Mouse (Mus musculus) intestine, embryonic 16.5 days (tissue): Measurements from ENCODE around the gene Med8. TPM values are rescaled to one million over a fixed set of nuclear protein-coding genes. Genes with fewer than 3 reads are reported as not detected.

Experiments used
- ATAC-seq: fragments of 200-750 bp; cut with Nextera tagmentation; 2 replicates; pipeline ENCODE4 v1.8.0; 2017; ENCODE audit warnings: moderate TSS enrichment, moderate library complexity
- H3K27ac ChIP-seq: fragments of 300-500 bp; sonication (generic); 2 replicates; pipeline ENCODE4 v1.5.1; 2014; ENCODE audit warnings: mild to moderate bottlenecking, low read length
- H3K27me3 ChIP-seq: fragments of 300-500 bp; sonication (generic); replicated peaks from 2 replicates; pipeline ENCODE4 v1.6.1; 2014; ENCODE audit warnings: low read length, control low read depth, mixed read lengths; ENCODE audit not compliant: control insufficient read depth, insufficient read depth
- H3K36me3 ChIP-seq: fragments of 300-500 bp; sonication (generic); 2 replicates; pipeline ENCODE4 v1.6.1; 2014; ENCODE audit warnings: low read length, control low read depth; ENCODE audit not compliant: control insufficient read depth, insufficient read depth
- H3K4me1 ChIP-seq: fragments of 300-500 bp; sonication (generic); 2 replicates; pipeline ENCODE4 v1.6.1; 2014; ENCODE audit warnings: low read length, control low read depth, mixed read lengths; ENCODE audit not compliant: control insufficient read depth, insufficient read depth
- H3K4me2 ChIP-seq: fragments of 300-500 bp; sonication (generic); 2 replicates; pipeline ENCODE4 v1.6.1; 2014; ENCODE audit warnings: low read depth, low read length, control low read depth
- H3K4me3 ChIP-seq: fragments of 300-500 bp; sonication (generic); 2 replicates; pipeline ENCODE4 v1.5.1; 2014; ENCODE audit warnings: mild to moderate bottlenecking, low read length
- H3K9ac ChIP-seq: fragments of 300-500 bp; sonication (generic); 2 replicates; pipeline ENCODE4 v1.6.1; 2014; ENCODE audit warnings: low read depth, low read length
- H3K9me3 ChIP-seq: fragments of 300-500 bp; sonication (generic); 2 replicates; pipeline ENCODE4 v1.6.1; 2016; ENCODE audit warnings: low read length, control low read depth; ENCODE audit not compliant: control insufficient read depth
- WGBS: fragments of 180-500 bp; shearing (Covaris S2); extraction: QIAGEN DNeasy Blood & Tissue Kit; methylation state at CpG from one replicate; pipeline ENCODE4 v1.1.7; 2014; 5-methylcytosine and 5-hydroxymethylcytosine counted together
- polyA plus RNA-seq: library from polyadenylated mRNA; unstranded; fragments of >200 nt; fragmentation: Nextera tagmentation; extraction: Ambion mirVana; gene quantifications from 2 replicates; pipeline ENCODE4 v1.2.1, GENCODE M21; 2015

The Med8 gene
- polyA plus RNA-seq, 1 experiment from 2014 or later: 107 TPM

GRCm38 (mm10) chr4:118427415-118427767 lies 18.3 kb downstream of the Med8 start:
- peak; percentile 29; the same call in 1 of the 2 replicates for ATAC-seq
- peaks cover 26% of the 10 kb centered on the region for H3K4me1 ChIP-seq
- 1% methylated on average over 5 of the region's 5 CpGs for WGBS

GRCm38 (mm10) chr4:118427768-118428451 lies 18.8 kb downstream of the Med8 start, which contains the start of gene Elovl1:
Gene Elovl1 (plus strand): TSS chr4:118428093.
- ATAC-seq: peak; percentile 96
- under 1% methylated on average over 16 of the region's 31 CpGs for whole genome bisulfite sequencing
- Histone ChIP-seq H3K4me2 (peak within 1 kb of the TSS; percentile 83), H3K9me3 (no peaks in the 10 kb centered on the region), H3K9ac (peak within 1 kb of the TSS; percentile 92), H3K36me3 (peaks cover 15% of the 10 kb centered on the region), H3K27me3 (no peaks in the 10 kb centered on the region), H3K27ac (peak within 1 kb of the TSS; percentile 89), H3K4me3 (peak within 1 kb of the TSS; percentile 72), H3K4me1 (peaks cover 26% of the 10 kb centered on the region)

More at GRCm38 (mm10) chr4:118427415-118427767, 18.3 kb downstream of the Med8 start:
- Histone ChIP-seq H3K27me3 (no peaks in the 10 kb centered on the region), H3K9me3 (no peaks in the 10 kb centered on the region), H3K4me2 (peak overlapping the region; percentile 71), H3K9ac (peak overlapping the region; percentile 77), H3K27ac (peak overlapping the region; percentile 81), H3K4me3 (peak overlapping the region; percentile 72), H3K36me3 (peaks cover 13% of the 10 kb centered on the region)

GRCm38 (mm10) chr4:118428531-118429214 lies 19.5 kb downstream of the Med8 start:
- Histone ChIP-seq H3K36me3 (peaks cover 21% of the 10 kb centered on the region), H3K4me3 (peak overlapping the region; percentile 72), H3K27ac (peak overlapping the region; percentile 89), H3K9me3 (no peaks in the 10 kb centered on the region), H3K9ac (peak overlapping the region; percentile 92), H3K4me1 (peaks cover 26% of the 10 kb centered on the region), H3K27me3 (no peaks in the 10 kb centered on the region), H3K4me2 (peak overlapping the region; percentile 83)
- WGBS: 27% methylated on average over 15 of the region's 15 CpGs
- peak; percentile 48 for ATAC-seq

GRCm38 (mm10) chr4:118429215-118429895 lies 20.2 kb downstream of the Med8 start:
- peak overlapping the region; percentile 72 for H3K4me3 ChIP-seq
- H3K9me3 ChIP-seq: no peaks in the 10 kb centered on the region
- H3K27ac ChIP-seq: peak overlapping the region; percentile 89
- ATAC-seq: no peak
- peak overlapping the region; percentile 92 for H3K9ac ChIP-seq
- WGBS: 44% methylated on average over 7 of the region's 7 CpGs
- H3K4me1 ChIP-seq: peaks cover 28% of the 10 kb centered on the region
- H3K36me3 ChIP-seq: peaks cover 21% of the 10 kb centered on the region
- peak overlapping the region; percentile 83 for H3K4me2 ChIP-seq
- no peaks in the 10 kb centered on the region for H3K27me3 ChIP-seq

- no peak overlapping the region for H3K4me3 ChIP-seq
- H3K9ac ChIP-seq: no peak overlapping the region
- H3K27ac ChIP-seq: peak overlapping the region; percentile 19; the same call in 1 of the 2 replicates
- no peaks in the 10 kb centered on the region for H3K27me3 ChIP-seq
- ATAC-seq: no peak
- WGBS: 68% methylated on average over 8 of the region's 8 CpGs
- H3K4me1 ChIP-seq: peaks cover 43% of the 10 kb centered on the region
- H3K4me2 ChIP-seq: no peak overlapping the region
- H3K36me3 ChIP-seq: peaks cover 21% of the 10 kb centered on the region
- no peaks in the 10 kb centered on the region for H3K9me3 ChIP-seq
These were observed 23.2 kb downstream of the Med8 start for GRCm38 (mm10) chr4:118432332-118432731.

GRCm38 (mm10) chr4:118436820-118437603 lies 27.9 kb downstream of the Med8 start, which contains the start of gene Cdc20:
Gene Cdc20 (minus strand): TSS chr4:118437352.
- Histone ChIP-seq H3K9ac (peak within 1 kb of the TSS; percentile 88), H3K27ac (peak within 1 kb of the TSS; percentile 89), H3K4me1 (peaks cover 26% of the 10 kb centered on the region), H3K9me3 (no peaks in the 10 kb centered on the region), H3K4me2 (peak within 1 kb of the TSS; percentile 97), H3K36me3 (peaks cover 10% of the 10 kb centered on the region), H3K27me3 (no peaks in the 10 kb centered on the region), H3K4me3 (peak within 1 kb of the TSS; percentile 74)
- WGBS: 0% methylated on average over 67 of the region's 67 CpGs
- peak; percentile 95 for ATAC-seq

- Histone ChIP-seq H3K4me3 (peak overlapping the region; percentile 74), H3K27me3 (no peaks in the 10 kb centered on the region), H3K9me3 (no peaks in the 10 kb centered on the region), H3K4me2 (peak overlapping the region; percentile 97), H3K9ac (peak overlapping the region; percentile 88), H3K4me1 (peaks cover 26% of the 10 kb centered on the region), H3K36me3 (0 out of 2 replicates have a peak, but pooled peaks cover 7% of the 10 kb centered on the region), H3K27ac (peak overlapping the region; percentile 89)
- ATAC-seq: no peak
- WGBS: 5% methylated on average over 12 of the region's 12 CpGs
These were observed 28.7 kb downstream of the Med8 start for GRCm38 (mm10) chr4:118437829-118438253.

- Histone ChIP-seq H3K4me3 (no peak overlapping the region), H3K9ac (no peak overlapping the region), H3K27me3 (no peaks in the 10 kb centered on the region), H3K36me3 (no peaks in the 10 kb centered on the region), H3K4me1 (peaks cover 10% of the 10 kb centered on the region; the same call in 1 of the 2 replicates), H3K27ac (no peak overlapping the region), H3K4me2 (no peak overlapping the region), H3K9me3 (no peaks in the 10 kb centered on the region)
- no peak for ATAC-seq
- 85% methylated on average over 10 of the region's 10 CpGs for WGBS
These were observed 36.0 kb downstream of the Med8 start for GRCm38 (mm10) chr4:118445088-118445487.
